Mouse (Mus musculus): Measurements from ENCODE around the gene Sorl1. TPM values are rescaled to one million over a fixed set of nuclear protein-coding genes. Genes with fewer than 3 reads are reported as not detected.

Sorl1 gene
- polyA plus RNA-seq, 1 experiment from 2014 or later: 19.8 TPM

DNA sequence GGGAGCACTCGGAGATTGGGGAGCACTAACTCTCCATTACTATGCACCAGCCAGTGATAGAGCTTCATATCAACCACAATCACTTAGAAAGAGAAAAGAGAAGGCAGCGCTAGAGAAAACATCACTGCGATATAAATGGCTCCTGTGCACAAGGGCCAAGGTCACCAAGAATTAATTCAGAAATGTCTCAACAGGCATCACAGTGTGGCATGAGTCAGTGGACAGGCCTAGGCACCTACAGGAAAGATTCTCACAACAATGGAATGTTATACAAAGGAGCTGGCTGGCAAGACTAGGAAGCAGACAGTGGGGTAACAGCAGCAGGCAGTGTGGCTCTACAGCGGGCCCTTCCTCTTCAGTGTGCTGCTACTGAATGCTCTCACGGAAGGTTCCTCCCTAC is 115.6 kb downstream of the Sorl1 start:
- Histone ChIP-seq H3K36me3 (ENCODE audit: insufficient read depth) (no peaks in the 10 kb centered on the region), H3K4me3 (ENCODE audit: low read depth, low read length) (no peak overlapping the region), H3K27ac (ENCODE audit: low read depth) (no peak overlapping the region), H3K27me3 (ENCODE audit: insufficient read depth, low read length) (no peaks in the 10 kb centered on the region), H3K4me1 (ENCODE audit: insufficient read depth) (no peaks in the 10 kb centered on the region), H3K4me2 (no peak overlapping the region), H3K9me3 (ENCODE audit: low read depth, low read length) (no peaks in the 10 kb centered on the region), H3K9ac (no peak overlapping the region)
- WGBS: 91% methylated on average over 5 of the region's 5 CpGs
- TF ChIP-seq CTCF (IDR thresholded peaks at IDR 0.05; ENCODE audit: low read depth): no peak
- ATAC-seq (ENCODE audit: insufficient read depth) (no peak), DNase-seq (no peak)

DNA sequence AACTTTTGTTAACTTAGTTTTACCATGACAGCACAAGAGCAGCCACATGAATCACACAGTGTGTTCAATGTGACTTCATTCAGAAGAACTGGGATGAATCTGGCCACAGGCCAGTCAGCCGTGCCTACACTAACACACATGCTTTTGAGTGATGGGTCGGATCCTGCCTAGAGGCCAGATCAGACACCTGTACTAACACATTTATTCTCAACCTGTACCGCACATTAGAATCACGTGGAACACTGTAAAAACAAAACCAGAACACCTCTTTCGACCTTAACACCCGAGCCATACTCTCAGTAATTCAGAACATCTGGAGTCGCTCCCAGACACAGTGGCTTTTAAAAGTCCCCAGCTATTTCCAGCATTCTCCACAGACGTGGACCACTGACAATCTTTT is 119.0 kb downstream of the Sorl1 start:
- WGBS: 41% methylated on average over 8 of the region's 8 CpGs
- TF ChIP-seq CTCF (IDR thresholded peaks at IDR 0.05; ENCODE audit: low read depth): no peak
- Histone ChIP-seq H3K36me3 (ENCODE audit: insufficient read depth) (0 out of 2 replicates have a peak, but pooled peaks cover under 1% of the 10 kb centered on the region), H3K27ac (ENCODE audit: low read depth) (no peak overlapping the region), H3K27me3 (ENCODE audit: insufficient read depth, low read length) (no peaks in the 10 kb centered on the region), H3K9ac (no peak overlapping the region), H3K9me3 (ENCODE audit: low read depth, low read length) (no peaks in the 10 kb centered on the region), H3K4me1 (ENCODE audit: insufficient read depth) (no peaks in the 10 kb centered on the region), H3K4me2 (no peak overlapping the region), H3K4me3 (ENCODE audit: low read depth, low read length) (no peak overlapping the region)
- DNase-seq: no peak
- ATAC-seq (ENCODE audit: insufficient read depth): no peak

DNA sequence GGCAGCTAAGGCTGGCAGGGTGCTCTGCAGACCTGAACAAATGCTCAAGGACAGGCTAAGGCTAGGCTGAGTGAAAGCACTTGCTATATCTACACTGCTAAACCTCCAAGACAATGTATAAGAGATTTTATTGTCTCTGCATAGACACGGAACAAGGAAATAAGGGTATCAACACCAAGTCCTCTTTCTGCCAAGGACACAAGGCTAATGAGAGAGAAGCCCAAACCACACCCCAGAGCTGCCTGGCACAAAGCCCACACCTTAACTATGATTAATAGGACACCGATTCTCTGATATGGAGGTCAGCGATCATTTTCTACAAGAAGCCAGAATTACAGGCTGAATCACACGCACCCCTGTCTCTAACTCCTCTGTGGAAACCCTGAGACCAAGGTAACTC is 120.0 kb downstream of the Sorl1 start:
- no peak for TF ChIP-seq CTCF (IDR thresholded peaks at IDR 0.05; ENCODE audit: low read depth)
- Histone ChIP-seq H3K9ac (no peak overlapping the region), H3K27me3 (ENCODE audit: insufficient read depth, low read length) (no peaks in the 10 kb centered on the region), H3K9me3 (ENCODE audit: low read depth, low read length) (no peaks in the 10 kb centered on the region), H3K4me2 (no peak overlapping the region), H3K4me3 (ENCODE audit: low read depth, low read length) (no peak overlapping the region), H3K27ac (ENCODE audit: low read depth) (no peak overlapping the region), H3K4me1 (ENCODE audit: insufficient read depth) (no peaks in the 10 kb centered on the region), H3K36me3 (ENCODE audit: insufficient read depth) (0 out of 2 replicates have a peak, but pooled peaks cover 3% of the 10 kb centered on the region)
- no peak for ATAC-seq (ENCODE audit: insufficient read depth)
- 84% methylated on average over 4 of the region's 4 CpGs for WGBS
- DNase-seq: no peak

DNA sequence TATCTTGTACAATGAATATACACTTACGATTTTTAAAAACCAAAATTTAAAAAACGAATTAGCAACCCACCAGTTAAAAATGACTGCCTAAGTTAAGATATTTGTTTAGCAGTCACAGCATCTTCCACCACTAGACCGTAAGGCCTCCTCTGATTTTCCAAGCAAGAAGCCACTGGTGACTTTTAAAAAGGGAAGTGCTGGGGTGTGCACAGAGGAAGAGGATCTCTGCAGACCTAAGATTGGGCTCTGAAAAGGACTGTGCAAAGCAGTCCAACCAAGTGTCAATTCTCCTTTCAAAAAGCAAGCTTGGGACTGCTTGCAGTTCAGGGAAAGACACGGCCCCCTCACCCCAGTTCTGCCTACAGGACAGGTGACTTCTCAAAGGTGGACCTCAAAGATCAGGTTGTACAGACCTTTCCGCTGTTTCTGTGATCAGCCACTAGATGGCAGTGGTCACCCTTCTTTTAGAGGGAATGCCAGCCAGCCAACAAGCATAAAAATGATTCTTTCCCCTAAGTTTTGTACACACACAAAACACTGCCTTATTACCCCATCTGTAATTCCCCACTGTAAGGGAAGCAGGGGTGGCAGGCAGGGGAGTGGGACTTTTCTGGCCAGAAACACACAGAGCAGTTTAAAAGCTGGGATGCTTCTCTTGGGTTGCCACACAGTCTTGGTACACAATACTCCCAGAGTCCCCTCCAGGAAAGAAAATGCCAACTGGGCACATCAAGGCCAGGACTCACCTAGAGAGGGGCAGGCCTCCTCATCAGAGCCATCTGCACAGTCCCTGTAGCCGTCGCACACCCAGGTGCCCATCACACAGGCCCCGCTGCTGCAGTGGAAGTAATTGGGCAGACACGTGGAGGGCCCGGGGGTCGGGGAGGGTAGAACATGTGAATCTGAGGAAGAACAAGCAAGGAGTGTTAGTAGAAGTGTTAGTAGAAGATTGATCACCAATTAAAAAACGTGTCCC is 124.3 kb downstream of the Sorl1 start:
- DNase-seq (peak; percentile 81), ATAC-seq (ENCODE audit: insufficient read depth) (0 out of 2 replicates have a peak, but pooled peaks have one; percentile 28)
- peak; percentile 91 for TF ChIP-seq CTCF (IDR thresholded peaks at IDR 0.05; ENCODE audit: low read depth)
- Histone ChIP-seq H3K4me1 (ENCODE audit: insufficient read depth) (no peaks in the 10 kb centered on the region), H3K27me3 (ENCODE audit: insufficient read depth, low read length) (no peaks in the 10 kb centered on the region), H3K4me2 (no peak overlapping the region), H3K4me3 (ENCODE audit: low read depth, low read length) (no peak overlapping the region), H3K27ac (ENCODE audit: low read depth) (no peak overlapping the region), H3K9ac (no peak overlapping the region), H3K9me3 (ENCODE audit: low read depth, low read length) (no peaks in the 10 kb centered on the region), H3K36me3 (ENCODE audit: insufficient read depth) (0 out of 2 replicates have a peak, but pooled peaks cover 3% of the 10 kb centered on the region)
- WGBS: 57% methylated on average over 12 of the region's 12 CpGs

DNA sequence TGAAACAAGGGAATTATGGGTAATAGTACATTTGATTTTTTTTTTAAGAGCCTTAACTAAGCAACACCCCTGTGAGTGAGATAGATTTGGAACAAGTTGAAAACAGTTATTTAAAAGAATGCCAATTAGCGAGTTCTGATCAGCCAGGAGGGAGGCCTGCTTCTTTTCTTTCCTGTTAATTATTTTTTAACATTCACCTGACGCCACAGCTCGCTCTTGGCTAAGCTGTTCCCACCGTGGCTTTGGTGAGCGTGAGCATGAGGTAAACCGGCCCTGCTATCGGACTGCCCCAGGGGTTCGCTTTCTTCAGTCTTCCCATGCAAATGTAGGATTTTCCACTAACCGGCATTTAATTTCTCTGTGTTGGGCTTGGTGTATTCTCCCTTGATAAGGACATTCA is 128.8 kb downstream of the Sorl1 start:
- 87% methylated on average over 9 of the region's 9 CpGs for WGBS
- no peak overlapping the region for H3K4me2 ChIP-seq

DNA sequence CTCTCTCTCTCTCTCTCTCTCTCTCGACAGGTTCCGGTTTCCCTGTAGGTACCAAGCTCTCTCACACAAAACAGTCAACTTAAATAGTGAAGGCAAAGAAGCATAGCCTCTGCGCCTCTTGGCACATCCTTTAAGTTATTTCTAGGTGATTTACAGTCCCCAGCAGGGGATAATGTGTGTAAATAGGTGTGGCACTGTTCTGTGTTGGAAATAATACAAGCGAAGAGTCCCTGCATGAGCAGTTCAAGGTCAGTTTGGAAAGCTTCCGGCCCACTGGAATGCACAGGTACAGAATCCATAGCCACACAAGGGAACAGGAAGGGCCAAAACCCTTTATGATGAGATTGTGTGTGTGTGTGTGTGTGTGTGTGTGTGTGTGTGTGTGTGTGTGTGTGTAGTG is 130.3 kb downstream of the Sorl1 start:
- Histone ChIP-seq H3K9ac (no peak overlapping the region), H3K9me3 (ENCODE audit: low read depth, low read length) (no peaks in the 10 kb centered on the region), H3K4me3 (ENCODE audit: low read depth, low read length) (no peak overlapping the region), H3K27me3 (ENCODE audit: insufficient read depth, low read length) (no peaks in the 10 kb centered on the region), H3K4me1 (ENCODE audit: insufficient read depth) (no peaks in the 10 kb centered on the region), H3K27ac (ENCODE audit: low read depth) (no peak overlapping the region), H3K4me2 (no peak overlapping the region), H3K36me3 (ENCODE audit: insufficient read depth) (0 out of 2 replicates have a peak, but pooled peaks cover 2% of the 10 kb centered on the region)
- 91% methylated on average over 5 of the region's 5 CpGs for WGBS
- TF ChIP-seq CTCF (IDR thresholded peaks at IDR 0.05; ENCODE audit: low read depth): no peak
- ATAC-seq (ENCODE audit: insufficient read depth) (no peak), DNase-seq (no peak)

More for the DNA sequence above, 128.8 kb downstream of the Sorl1 start:
- Histone ChIP-seq H3K4me3 (ENCODE audit: low read depth, low read length) (no peak overlapping the region), H3K27ac (ENCODE audit: low read depth) (no peak overlapping the region), H3K9me3 (ENCODE audit: low read depth, low read length) (no peaks in the 10 kb centered on the region), H3K27me3 (ENCODE audit: insufficient read depth, low read length) (no peaks in the 10 kb centered on the region), H3K36me3 (ENCODE audit: insufficient read depth) (0 out of 2 replicates have a peak, but pooled peaks cover 5% of the 10 kb centered on the region), H3K4me1 (ENCODE audit: insufficient read depth) (no peaks in the 10 kb centered on the region), H3K9ac (no peak overlapping the region)
- no peak for TF ChIP-seq CTCF (IDR thresholded peaks at IDR 0.05; ENCODE audit: low read depth)
- DNase-seq (no peak), ATAC-seq (ENCODE audit: insufficient read depth) (no peak)

DNA sequence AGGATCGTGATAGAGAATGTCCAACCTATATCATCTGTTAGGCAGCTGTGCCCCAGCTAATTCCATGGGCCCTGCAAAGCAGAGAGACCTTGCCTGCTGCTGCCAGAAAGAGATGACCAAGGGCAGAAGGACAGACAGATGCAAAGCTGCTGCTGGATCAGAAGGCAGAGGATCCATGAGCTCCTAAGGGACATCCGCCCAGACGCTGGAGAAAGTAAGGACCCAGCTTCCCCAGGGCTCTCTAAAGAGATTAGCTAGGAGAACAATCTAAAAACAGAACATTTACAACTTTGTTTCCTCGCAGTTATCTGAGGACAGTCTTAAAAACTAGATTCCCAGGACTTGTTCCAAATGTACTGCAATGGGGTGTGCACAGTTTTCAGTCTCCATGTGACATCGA is 131.3 kb downstream of the Sorl1 start:
- DNase-seq: no peak
- ATAC-seq (ENCODE audit: insufficient read depth): no peak
- WGBS: 86% methylated on average over 5 of the region's 5 CpGs

More for the DNA sequence above, 131.3 kb downstream of the Sorl1 start:
- no peak for TF ChIP-seq CTCF (IDR thresholded peaks at IDR 0.05; ENCODE audit: low read depth)
- Histone ChIP-seq H3K27ac (ENCODE audit: low read depth) (no peak overlapping the region), H3K4me3 (ENCODE audit: low read depth, low read length) (no peak overlapping the region), H3K4me2 (no peak overlapping the region), H3K9me3 (ENCODE audit: low read depth, low read length) (no peaks in the 10 kb centered on the region), H3K4me1 (ENCODE audit: insufficient read depth) (no peaks in the 10 kb centered on the region), H3K27me3 (ENCODE audit: insufficient read depth, low read length) (no peaks in the 10 kb centered on the region), H3K36me3 (ENCODE audit: insufficient read depth) (peaks cover 2% of the 10 kb centered on the region; the same call in 1 of the 2 replicates), H3K9ac (no peak overlapping the region)

Data from lung, embryonic 14.5 days (tissue).